ENCODE assay signal across 15 mouse cellular contexts in the genomic region with DNA sequence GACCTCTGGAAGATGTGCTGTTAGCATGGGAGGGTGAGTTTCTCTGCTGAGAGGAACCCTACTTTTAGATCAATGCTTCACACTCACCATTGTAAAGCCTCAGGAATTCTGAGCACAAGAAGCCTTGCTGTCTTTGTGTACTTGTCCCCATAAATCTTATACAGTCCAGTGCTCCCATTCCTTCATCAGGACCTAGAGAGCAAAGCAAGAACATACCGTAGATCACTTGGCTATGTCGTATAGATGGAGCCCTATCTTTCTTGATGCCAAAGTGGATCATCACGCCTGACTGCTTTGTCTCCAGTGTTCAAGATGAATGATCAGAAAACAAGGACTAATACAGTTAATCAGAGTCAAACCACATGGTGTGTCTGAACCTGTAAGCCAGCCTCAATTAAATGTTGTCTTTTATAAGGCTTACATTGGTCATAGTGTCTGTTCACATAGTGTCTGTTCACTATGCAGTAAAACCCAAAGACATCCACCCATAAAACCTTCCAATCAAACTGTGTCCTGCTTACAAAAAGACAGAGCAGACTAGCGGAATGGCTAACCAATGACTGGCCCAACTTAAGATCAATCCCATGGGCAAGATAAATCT.
"Had no signal": no experiment of that assay in that cellular context is flagged by ENCODE, and none has a peak within 500 bp of the region (broad histone marks: within the 10 kb centered on the region; RNA-seq: fewer than 3 reads in every experiment).

No protein-coding gene starts in this region.

- H3K4me2 ChIP-seq: limb, embryonic 15.5 days; liver, embryonic 12.5 days; lung, embryonic 14.5 days; midbrain, embryonic 12.5 days had no signal

- H3K36me3 ChIP-seq: limb, embryonic 15.5 days; liver, embryonic 12.5 days; midbrain, embryonic 12.5 days had no signal

- H3K27me3 ChIP-seq: limb, embryonic 15.5 days; liver, embryonic 12.5 days; midbrain, embryonic 12.5 days had no signal

- H3K27ac ChIP-seq: limb, embryonic 15.5 days; liver, embryonic 12.5 days; midbrain, embryonic 12.5 days had no signal

- H3K9me3 ChIP-seq: limb, embryonic 15.5 days; liver, embryonic 12.5 days; midbrain, embryonic 12.5 days had no signal

- ATAC-seq: intestine, embryonic 16.5 days; liver, embryonic 12.5 days; midbrain, embryonic 16.5 days had no signal

- H3K9ac ChIP-seq: limb, embryonic 15.5 days; liver, embryonic 12.5 days; lung, embryonic 14.5 days; midbrain, embryonic 12.5 days had no signal

- H3K4me3 ChIP-seq: limb, embryonic 15.5 days; liver, embryonic 12.5 days; midbrain, embryonic 12.5 days had no signal

- H3K4me1 ChIP-seq: limb, embryonic 15.5 days; liver, embryonic 12.5 days; midbrain, embryonic 12.5 days had no signal

- DNase-seq: kidney, postnatal 10 days; layer of hippocampus, adult 9-11 months; layer of hippocampus, postnatal 36 days; lung, embryonic 14.5 days; lung, postnatal 10 days; lung, postnatal 4 days; right cerebral cortex, postnatal 4 days; spleen, adult 18-20 months; thymus, adult 18-20 months; thymus, postnatal 14 days had no signal
